Mouse (Mus musculus) intestine, postnatal 0 days (tissue): ENCODE data around the gene Fndc1. TPM values are rescaled to one million over a fixed set of nuclear protein-coding genes. Genes with fewer than 3 reads are reported as not detected.

Experiments used
- ATAC-seq: fragments of 200-750 bp; cut with Nextera tagmentation; 2 replicates; pipeline ENCODE4 v1.8.0; 2017; ENCODE audit warnings: mild to moderate bottlenecking, moderate TSS enrichment, moderate library complexity
- H3K27ac ChIP-seq: fragments of 300-500 bp; sonication (generic); 2 replicates; pipeline ENCODE4 v1.5.1; 2014; ENCODE audit warnings: mild to moderate bottlenecking, low read depth, low read length, moderate library complexity
- H3K27me3 ChIP-seq: fragments of 300-500 bp; sonication (generic); replicated peaks from 2 replicates; pipeline ENCODE4 v1.6.1; 2014; ENCODE audit warnings: low read length, mixed read lengths; ENCODE audit not compliant: control insufficient read depth, insufficient read depth
- H3K36me3 ChIP-seq: fragments of 300-500 bp; sonication (generic); 2 replicates; pipeline ENCODE4 v1.6.1; 2014; ENCODE audit warnings: mild to moderate bottlenecking, moderate library complexity; ENCODE audit not compliant: control insufficient read depth, insufficient read depth
- H3K4me1 ChIP-seq: fragments of 300-500 bp; sonication (generic); replicated peaks from 2 replicates; pipeline ENCODE4 v1.6.1; 2014; ENCODE audit warnings: antibody characterized with exemption, low read length, mixed read lengths; ENCODE audit not compliant: control insufficient read depth, insufficient read depth
- H3K4me2 ChIP-seq: fragments of 300-500 bp; sonication (generic); replicated peaks from 2 replicates; pipeline ENCODE4 v1.6.1; 2014; ENCODE audit warnings: low read depth, mild to moderate bottlenecking, moderate library complexity
- H3K4me3 ChIP-seq: fragments of 300-500 bp; sonication (generic); 2 replicates; pipeline ENCODE4 v1.5.1; 2014; ENCODE audit warnings: low read depth, low read length
- H3K9ac ChIP-seq: fragments of 300-500 bp; sonication (generic); 2 replicates; pipeline ENCODE4 v1.6.1; 2014; ENCODE audit warnings: mild to moderate bottlenecking, low read depth, low read length
- H3K9me3 ChIP-seq: fragments of 300-500 bp; sonication (generic); 2 replicates; pipeline ENCODE4 v1.6.1; 2016; ENCODE audit warnings: mixed run types; ENCODE audit not compliant: control insufficient read depth
- CTCF ChIP-seq: sonication (generic); IDR thresholded peaks from 2 replicates; pipeline ENCODE4 v1.5.1; 2016; ENCODE audit warnings: low read depth, mild to moderate bottlenecking, control low read depth, antibody characterized with exemption, moderate library complexity
- WGBS: fragments of 180-500 bp; shearing (Covaris S2); extraction: QIAGEN DNeasy Blood & Tissue Kit; methylation state at CpG from one replicate; pipeline ENCODE4 v1.1.7; 2014; 5-methylcytosine and 5-hydroxymethylcytosine counted together
- microRNA-seq: library from miRNA; unstranded; fragments of <30 nt; microRNA quantifications from one replicate; pipeline ENCODE4, GENCODE M21; 2016
- polyA plus RNA-seq: library from polyadenylated mRNA; unstranded; fragments of >200 nt; fragmentation: Nextera tagmentation; extraction: Ambion mirVana; gene quantifications from 2 replicates; pipeline ENCODE4 v1.2.1, GENCODE M21; 2015

The Fndc1 gene
- polyA plus RNA-seq, 1 experiment from 2014 or later = 15.7 TPM

GRCm38 (mm10) chr17:7690271-7690670 lies 136.8 kb downstream of the Fndc1 start:
- Histone ChIP-seq H3K4me3 (no peak overlapping the region), H3K4me1 (no peaks in the 10 kb centered on the region), H3K27me3 (no peaks in the 10 kb centered on the region), H3K9me3 (no peaks in the 10 kb centered on the region), H3K27ac (no peak overlapping the region), H3K36me3 (no peaks in the 10 kb centered on the region), H3K9ac (no peak overlapping the region), H3K4me2 (no peak overlapping the region)
- no peak for TF ChIP-seq CTCF
- 82% methylated on average over 4 of the region's 4 CpGs for WGBS
- ATAC-seq = no peak

Small RNAs within 50 kb of the gene (microRNA-seq; reads per million reads assigned to microRNA genes)
- gene Gm25872 = not detected

Other genes with a start within 250 kb of the Fndc1 start
- 0.80 and 1.2 TPM in 2 replicates for gene Tagap, start 98.7 kb upstream of the Fndc1 start, polyA plus RNA-seq
- gene Rsph3a, start 118.3 kb upstream of the Fndc1 start, polyA plus RNA-seq = 36.5 and 38.4 TPM in 2 replicates